Mouse (Mus musculus): Measurements from ENCODE around the gene Commd1. TPM values are rescaled to one million over a fixed set of nuclear protein-coding genes. Genes with fewer than 3 reads are reported as not detected.

Commd1 gene
- polyA plus RNA-seq, 1 experiment, result not detected

DNA sequence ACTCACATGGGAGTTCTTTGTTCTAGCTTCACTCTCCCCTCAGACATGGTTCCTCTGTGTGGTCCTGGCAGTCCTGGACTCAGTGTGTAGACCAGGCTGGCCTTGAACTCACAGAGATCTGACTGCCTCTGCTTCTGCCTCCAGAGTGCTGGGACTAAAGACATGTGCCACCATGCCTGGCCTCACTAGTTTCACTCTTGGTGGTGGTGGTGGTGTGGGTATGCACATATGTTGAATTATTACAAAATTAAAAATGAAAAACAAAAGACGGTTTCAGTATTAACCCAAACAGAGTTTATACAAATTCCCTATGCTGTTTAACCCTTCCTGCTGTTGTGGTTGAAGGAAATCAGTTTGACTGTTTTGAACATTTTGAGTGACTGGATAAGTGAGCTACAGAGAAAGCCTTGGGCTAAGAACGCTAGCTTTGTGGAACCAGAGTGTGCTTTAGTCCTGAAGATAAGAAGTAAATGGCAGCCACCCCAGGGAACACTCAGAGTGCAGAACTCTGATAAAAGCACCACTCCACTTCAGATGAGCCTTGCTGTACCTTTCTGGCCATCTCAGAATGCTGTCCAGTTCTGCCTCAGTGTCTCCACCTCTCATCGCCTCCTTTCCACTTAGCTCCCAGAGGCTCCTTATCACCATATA, 105.4 kb downstream of the Commd1 start:
- H3K27ac ChIP-seq (ENCODE audit: insufficient read depth, low read depth, low read length), result no peak overlapping the region
- H3K4me1 ChIP-seq (ENCODE audit: control insufficient read depth, insufficient read depth, low read length), result peaks cover 13% of the 10 kb centered on the region
- no peak for TF ChIP-seq POLR2A (IDR thresholded peaks at IDR 0.05; ENCODE audit: insufficient read depth, low read depth, low read length)
- TF ChIP-seq CTCF (IDR thresholded peaks at IDR 0.05; ENCODE audit: insufficient read depth, low read depth, low read length), result no peak
- no peak overlapping the region for H3K4me3 ChIP-seq (ENCODE audit: insufficient read depth, low read depth, low read length)
- WGBS, result 94% methylated on average over 3 of the region's 3 CpGs

DNA sequence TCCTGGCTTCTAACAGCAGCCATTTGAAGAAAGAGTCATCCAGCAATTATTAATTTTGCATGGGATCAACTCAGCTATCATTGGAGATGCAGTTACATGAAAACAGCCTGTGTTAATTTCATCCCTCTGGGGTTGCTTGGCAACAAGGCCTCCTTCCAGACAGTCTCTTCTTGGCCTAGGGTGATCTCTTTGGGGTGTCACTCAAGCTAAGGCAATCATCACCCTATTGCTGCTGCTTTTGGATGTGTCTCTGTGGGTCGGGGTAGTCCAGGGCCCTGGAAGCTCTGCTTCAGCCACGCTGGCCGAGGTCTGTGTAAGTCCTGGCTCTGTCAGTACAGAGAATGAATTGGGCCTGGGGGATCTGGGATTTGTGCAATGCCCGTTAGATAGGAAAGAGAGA, 106.9 kb downstream of the Commd1 start:
- 59% methylated on average over 4 of the region's 4 CpGs for WGBS
- peak overlapping the region; percentile 55; the same call in 1 of the 2 replicates for H3K27ac ChIP-seq (ENCODE audit: insufficient read depth, low read depth, low read length)
- no peak for TF ChIP-seq POLR2A (IDR thresholded peaks at IDR 0.05; ENCODE audit: insufficient read depth, low read depth, low read length)
- no peak for TF ChIP-seq CTCF (IDR thresholded peaks at IDR 0.05; ENCODE audit: insufficient read depth, low read depth, low read length)
- peaks cover 13% of the 10 kb centered on the region for H3K4me1 ChIP-seq (ENCODE audit: control insufficient read depth, insufficient read depth, low read length)
- H3K4me3 ChIP-seq (ENCODE audit: insufficient read depth, low read depth, low read length), result no peak overlapping the region

DNA sequence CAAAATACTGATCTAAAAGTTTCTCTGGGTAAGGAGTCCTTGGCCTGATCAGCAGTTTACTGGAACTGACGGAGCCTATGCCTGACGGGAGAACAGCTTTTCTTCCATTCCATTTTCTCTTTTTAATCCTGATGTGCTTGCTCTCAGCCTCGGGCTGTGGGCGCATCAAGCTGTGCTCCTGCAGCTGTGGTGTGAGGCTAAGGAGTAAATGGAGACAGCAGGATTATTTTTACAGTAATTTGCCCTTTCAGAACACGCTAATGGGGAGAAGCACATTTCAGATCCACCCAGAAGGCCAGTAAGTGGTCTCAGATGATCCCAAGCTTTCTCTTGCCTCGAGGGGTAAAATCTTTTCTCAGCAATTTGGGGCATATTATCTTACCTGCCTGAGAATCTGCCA, 107.4 kb downstream of the Commd1 start:
- Histone ChIP-seq H3K27ac (ENCODE audit: insufficient read depth, low read depth, low read length) (peak overlapping the region; percentile 55; the same call in 1 of the 2 replicates), H3K4me3 (ENCODE audit: insufficient read depth, low read depth, low read length) (no peak overlapping the region), H3K4me1 (ENCODE audit: control insufficient read depth, insufficient read depth, low read length) (peaks cover 13% of the 10 kb centered on the region)
- TF ChIP-seq CTCF (IDR thresholded peaks at IDR 0.05; ENCODE audit: insufficient read depth, low read depth, low read length) (no peak), POLR2A (IDR thresholded peaks at IDR 0.05; ENCODE audit: insufficient read depth, low read depth, low read length) (no peak)
- WGBS, result 30% methylated on average over 6 of the region's 6 CpGs

DNA sequence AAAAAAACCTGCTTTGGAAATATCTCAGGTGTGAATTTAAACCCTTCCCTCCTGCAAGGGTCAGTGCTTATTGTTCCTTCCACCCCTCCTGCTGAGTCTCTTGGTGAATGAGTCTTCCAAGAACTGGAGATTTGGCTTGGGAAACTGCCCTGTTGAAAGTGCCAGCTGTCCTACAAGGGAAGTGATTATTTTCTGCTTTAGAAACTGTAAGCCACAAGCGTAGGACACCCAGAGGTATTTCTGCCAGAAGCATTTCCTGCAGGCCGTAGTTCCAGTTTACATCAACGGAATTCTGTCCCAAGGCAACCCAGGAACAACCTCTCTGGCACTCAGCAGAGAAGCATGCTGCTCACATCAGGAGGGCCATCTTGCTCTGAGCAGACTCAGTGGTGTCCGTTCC, 108.8 kb downstream of the Commd1 start:
- TF ChIP-seq POLR2A (IDR thresholded peaks at IDR 0.05; ENCODE audit: insufficient read depth, low read depth, low read length) (no peak), CTCF (IDR thresholded peaks at IDR 0.05; ENCODE audit: insufficient read depth, low read depth, low read length) (no peak)
- 64% methylated on average over 4 of the region's 4 CpGs for WGBS
- Histone ChIP-seq H3K4me3 (ENCODE audit: insufficient read depth, low read depth, low read length) (no peak overlapping the region), H3K4me1 (ENCODE audit: control insufficient read depth, insufficient read depth, low read length) (peaks cover 13% of the 10 kb centered on the region), H3K27ac (ENCODE audit: insufficient read depth, low read depth, low read length) (0 out of 2 replicates have a peak overlapping the region, but pooled peaks have one; percentile 2)

DNA sequence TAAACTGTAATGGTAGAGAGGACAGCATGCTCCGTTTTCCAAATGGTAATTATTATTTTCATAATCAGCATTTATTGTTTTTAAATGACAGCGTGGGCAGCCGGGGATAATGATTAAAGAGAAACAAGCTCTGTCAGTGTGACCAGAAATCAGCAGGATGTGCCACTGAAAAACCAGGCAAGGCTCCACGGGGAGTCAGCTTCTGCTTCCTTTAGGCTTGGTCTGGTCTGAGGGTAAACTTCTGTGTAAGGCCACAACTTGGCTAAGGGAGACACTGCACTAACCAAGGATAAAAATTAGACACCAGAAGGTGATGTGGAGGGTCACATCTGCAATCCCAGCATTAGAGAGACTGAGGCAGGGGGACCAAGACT, 109.9 kb downstream of the Commd1 start:
- H3K4me1 ChIP-seq (ENCODE audit: control insufficient read depth, insufficient read depth, low read length), result peaks cover 13% of the 10 kb centered on the region
- no peak overlapping the region for H3K27ac ChIP-seq (ENCODE audit: insufficient read depth, low read depth, low read length)
- H3K4me3 ChIP-seq (ENCODE audit: insufficient read depth, low read depth, low read length), result no peak overlapping the region
- TF ChIP-seq POLR2A (IDR thresholded peaks at IDR 0.05; ENCODE audit: insufficient read depth, low read depth, low read length) (no peak), CTCF (IDR thresholded peaks at IDR 0.05; ENCODE audit: insufficient read depth, low read depth, low read length) (no peak)
- WGBS, result 42% methylated on average over 4 of the region's 4 CpGs

DNA sequence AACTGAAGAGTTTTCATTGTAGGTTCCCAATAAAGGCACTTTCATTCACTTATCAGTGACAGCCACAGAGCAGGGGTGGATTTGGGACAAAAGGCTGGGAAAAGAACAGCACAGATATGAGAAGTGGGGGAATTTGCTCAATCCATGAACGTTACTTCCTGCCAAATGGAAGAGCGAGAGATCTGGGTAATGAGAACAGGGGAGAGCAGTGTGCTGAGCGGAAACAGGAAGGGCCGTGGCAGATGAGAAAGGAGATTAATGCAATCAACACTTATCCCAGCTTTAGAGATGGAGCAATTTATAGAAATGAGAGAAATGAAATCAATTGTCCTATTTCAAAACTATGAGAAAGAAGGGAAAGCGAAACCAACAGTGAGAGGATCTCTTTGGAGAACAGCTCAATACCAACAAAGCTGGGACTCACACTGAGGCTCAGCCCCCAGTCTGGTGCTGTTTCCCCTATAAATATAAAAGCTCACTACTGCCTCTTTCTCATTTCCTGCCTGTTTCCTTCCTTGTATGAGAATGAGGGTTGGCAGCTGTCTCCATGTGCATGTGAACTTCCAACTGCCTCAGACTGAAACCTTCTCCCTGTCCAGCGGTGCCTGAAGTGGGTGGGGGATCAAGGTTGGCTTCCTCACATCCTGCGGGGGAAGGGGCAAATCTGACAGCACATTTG, 110.4 kb downstream of the Commd1 start:
- no peak overlapping the region for H3K4me3 ChIP-seq (ENCODE audit: insufficient read depth, low read depth, low read length)
- peaks cover 13% of the 10 kb centered on the region for H3K4me1 ChIP-seq (ENCODE audit: control insufficient read depth, insufficient read depth, low read length)
- TF ChIP-seq POLR2A (IDR thresholded peaks at IDR 0.05; ENCODE audit: insufficient read depth, low read depth, low read length), result no peak
- no peak for TF ChIP-seq CTCF (IDR thresholded peaks at IDR 0.05; ENCODE audit: insufficient read depth, low read depth, low read length)
- WGBS, result 68% methylated on average over 7 of the region's 7 CpGs
- no peak overlapping the region for H3K27ac ChIP-seq (ENCODE audit: insufficient read depth, low read depth, low read length)

DNA sequence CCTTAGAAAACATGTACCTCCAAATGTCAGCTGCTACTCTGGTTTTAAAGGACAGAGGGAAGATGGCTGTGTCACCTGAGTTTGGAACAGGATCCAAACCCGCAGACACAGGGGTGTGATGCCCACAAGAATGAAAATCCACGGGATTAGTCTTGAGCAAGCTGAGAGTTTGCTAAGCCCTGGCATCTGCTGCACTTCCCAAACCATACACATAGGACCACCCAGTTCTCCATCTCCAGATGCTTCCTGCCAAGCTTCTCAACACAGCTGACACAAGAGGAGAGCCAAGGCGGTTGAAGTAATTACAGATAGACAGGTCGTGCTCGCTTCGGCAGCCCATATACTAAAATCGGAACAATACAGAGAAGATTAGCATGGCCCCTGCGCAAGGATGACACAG, 113.6 kb downstream of the Commd1 start:
- 91% methylated on average over 8 of the region's 8 CpGs for WGBS
- TF ChIP-seq POLR2A (IDR thresholded peaks at IDR 0.05; ENCODE audit: insufficient read depth, low read depth, low read length) (no peak), CTCF (IDR thresholded peaks at IDR 0.05; ENCODE audit: insufficient read depth, low read depth, low read length) (no peak)
- peaks cover 15% of the 10 kb centered on the region for H3K4me1 ChIP-seq (ENCODE audit: control insufficient read depth, insufficient read depth, low read length)
- H3K4me3 ChIP-seq (ENCODE audit: insufficient read depth, low read depth, low read length), result no peak overlapping the region
- no peak overlapping the region for H3K27ac ChIP-seq (ENCODE audit: insufficient read depth, low read depth, low read length)

DNA sequence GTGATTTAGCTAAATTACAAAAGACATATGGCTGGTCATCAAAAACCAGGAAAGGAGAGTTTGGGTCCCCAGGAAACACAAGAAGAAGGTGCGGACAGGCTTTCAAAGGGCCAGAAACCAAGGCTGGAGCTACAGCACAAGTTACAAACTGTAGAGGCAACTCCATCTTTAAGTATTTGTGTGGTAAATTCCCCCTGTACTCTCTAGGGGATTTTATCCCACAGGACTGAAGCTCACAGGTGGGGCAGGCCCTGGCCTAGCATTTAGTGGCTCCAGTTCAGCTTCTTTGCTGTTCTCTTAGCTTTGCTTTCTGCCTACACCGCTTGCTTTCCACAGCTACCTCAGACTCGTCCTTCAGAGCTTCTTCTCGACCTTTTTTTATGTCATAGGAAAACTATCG, 114.5 kb downstream of the Commd1 start:
- no peak overlapping the region for H3K4me3 ChIP-seq (ENCODE audit: insufficient read depth, low read depth, low read length)

DNA sequence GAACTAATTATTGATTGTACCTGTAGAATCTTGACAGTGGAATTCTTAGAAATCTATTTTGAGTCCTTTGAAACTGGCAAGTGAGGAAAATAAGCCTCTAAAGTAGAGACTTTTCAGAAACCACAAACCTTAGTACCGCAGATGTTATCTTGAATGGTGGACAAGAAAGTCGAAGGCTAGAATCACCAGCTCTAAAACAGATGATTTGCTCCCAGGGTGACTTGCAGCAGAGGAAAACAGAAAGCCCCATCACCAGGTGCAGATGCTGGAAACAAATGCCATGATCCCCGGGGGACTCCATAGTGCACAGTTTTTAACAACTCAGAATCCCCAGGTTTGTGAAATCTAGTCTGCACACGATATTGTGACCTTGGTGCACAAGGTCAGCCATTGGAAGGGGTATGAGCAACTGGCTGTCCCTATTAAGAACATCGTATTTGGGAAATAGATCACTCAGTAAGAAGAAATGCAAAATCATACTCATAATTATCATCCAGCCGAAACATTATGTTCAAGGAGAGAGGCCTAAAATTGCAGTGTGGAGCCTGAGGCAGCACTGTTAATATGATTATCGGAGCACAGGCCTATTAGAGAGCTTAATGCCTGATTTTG, 116.4 kb downstream of the Commd1 start:
- TF ChIP-seq CTCF (IDR thresholded peaks at IDR 0.05; ENCODE audit: insufficient read depth, low read depth, low read length) (no peak), POLR2A (IDR thresholded peaks at IDR 0.05; ENCODE audit: insufficient read depth, low read depth, low read length) (no peak)
- 89% methylated on average over 7 of the region's 7 CpGs for WGBS
- no peak overlapping the region for H3K27ac ChIP-seq (ENCODE audit: insufficient read depth, low read depth, low read length)
- peaks cover 13% of the 10 kb centered on the region for H3K4me1 ChIP-seq (ENCODE audit: control insufficient read depth, insufficient read depth, low read length)
- H3K4me3 ChIP-seq (ENCODE audit: insufficient read depth, low read depth, low read length), result no peak overlapping the region

More for the DNA sequence above, 114.5 kb downstream of the Commd1 start:
- Histone ChIP-seq H3K4me1 (ENCODE audit: control insufficient read depth, insufficient read depth, low read length) (peaks cover 15% of the 10 kb centered on the region), H3K27ac (ENCODE audit: insufficient read depth, low read depth, low read length) (no peak overlapping the region)
- 98% methylated on average over 5 of the region's 5 CpGs for WGBS
- TF ChIP-seq POLR2A (IDR thresholded peaks at IDR 0.05; ENCODE audit: insufficient read depth, low read depth, low read length), result no peak
- TF ChIP-seq CTCF (IDR thresholded peaks at IDR 0.05; ENCODE audit: insufficient read depth, low read depth, low read length), result no peak

Measured in olfactory bulb, adult 2 months (tissue).